Mouse (Mus musculus) thymus, adult 2 months (tissue): ENCODE results near the gene Plcg2.

Experiments used
- CTCF ChIP-seq: fragments of 200-500 bp; IDR thresholded peaks from 2 replicates; pipeline ENCODE4 v1.5.1; 2012; ENCODE audit warnings: mild to moderate bottlenecking, control low read depth, low read length, moderate library complexity, borderline replicate concordance; ENCODE audit not compliant: control insufficient read depth, poor library complexity, insufficient read depth; ENCODE audit errors: extremely low read depth
- POLR2A ChIP-seq: fragments of 200-500 bp; IDR thresholded peaks from 2 replicates; pipeline ENCODE4 v1.6.1; 2012; ENCODE audit warnings: mild to moderate bottlenecking, low read length, control low read depth, moderate library complexity; ENCODE audit not compliant: control insufficient read depth, poor library complexity, insufficient read depth; ENCODE audit errors: extremely low read depth

GRCm38 (mm10) chr8:117478082-117478481 lies 20.0 kb upstream of the Plcg2 start:
- TF ChIP-seq POLR2A (no peak), CTCF (no peak)
